10 mouse cellular contexts compared by ENCODE assay signal in genomic region chr1:90424066-90424821, GRCm38 (mm10).
A peak's percentile ranks its signal among the peaks of the same experiment; 100 is the strongest.
DNase-seq lines count a peak whose midpoint lies in the region; ATAC-seq and TF ChIP-seq lines count a peak whose summit lies in the region.
"Had no signal": no experiment of that assay in that cellular context is flagged by ENCODE, and none has a peak within 500 bp of the region (broad histone marks: within the 10 kb centered on the region; RNA-seq: fewer than 3 reads in every experiment).

No protein-coding gene starts in this region.

- no peak overlapping the region for H3K4me2 ChIP-seq in heart, embryonic 12.5 days

- DNase-seq in heart, adult 11 months, result peak; percentile 95
- DNase-seq in Patski (ENCODE audit: low read depth, low spot score), result peak; percentile 88
- peak; percentile 39 to 45 for DNase-seq in gastrocnemius, postnatal 36 days
- peak; percentile 58 to 75 for DNase-seq in kidney, postnatal 4 days
- DNase-seq in frontal cortex, postnatal 36 days (ENCODE audit: low spot score in 2 of 2), result no peak
- DNase-seq in right cerebral cortex, adult 2 months (ENCODE audit: low spot score in 2 of 2), result no peak
- no peak for DNase-seq in right cerebral cortex, postnatal 4 days
- DNase-seq: cerebellum, adult 9-11 months had no signal

- H3K9me3 ChIP-seq in heart, embryonic 12.5 days (replicated peaks), result no peaks in the 10 kb centered on the region

- no peak overlapping the region for H3K27ac ChIP-seq in heart, embryonic 12.5 days (ENCODE audit: poor library complexity, severe bottlenecking)

- no peak for TF ChIP-seq CTCF in Patski (IDR thresholded peaks at IDR 0.05)

- intact Hi-C loops in gastrocnemius, postnatal 36 days (cut with DNase I), result loop anchor here (5.0 to 10.0 kb wide), 2 partner anchors 57 to 219 kb away; partner anchors contain the start of gene Ackr3

- CTCF ChIA-PET in Patski (lab: Charles Lee), result interaction anchor here (2.4 kb wide), 1 partner anchor 16 kb away, joined by 12 read pairs; no protein-coding TSS in a partner anchor

- in situ Hi-C loops in Patski (cut with MboI; ENCODE audit: low pct_unique_long_range_greater_than_20kb), result no loop called here

- no peak overlapping the region for H3K4me3 ChIP-seq in heart, embryonic 12.5 days

- H3K9ac ChIP-seq in heart, embryonic 12.5 days, result no peak overlapping the region

- no peak for ATAC-seq in heart, embryonic 12.5 days (ENCODE audit: insufficient number of reproducible peaks, low FRiP score)
- ATAC-seq in Patski, result peak; percentile 68

- 34% methylated on average over 13 of the region's 13 CpGs for WGBS in heart, embryonic 12.5 days

- no peaks in the 10 kb centered on the region for H3K36me3 ChIP-seq in heart, embryonic 12.5 days
- H3K36me3 ChIP-seq: G1E had no signal

- H3K4me1 ChIP-seq in heart, embryonic 12.5 days (replicated peaks), result peaks cover 11% of the 10 kb centered on the region

- POLR2A ChIA-PET in Patski (lab: Charles Lee), result interaction anchor here (1.0 kb wide), 2 partner anchors 17 to 219 kb away, joined by 3 to 5 read pairs; no protein-coding TSS in a partner anchor

- no peaks in the 10 kb centered on the region for H3K27me3 ChIP-seq in heart, embryonic 12.5 days (replicated peaks)
- H3K27me3 ChIP-seq in Patski, result no peaks in the 10 kb centered on the region

Comparison
In these comparisons a context has a peak if more than half of its experiments do, and no peak if none do; other contexts are left out.
1. DNase-seq: peak in heart, adult 11 months (single experiment), Patski (single experiment), gastrocnemius, postnatal 36 days (2 of 2) and kidney, postnatal 4 days (2 of 2); none in frontal cortex, postnatal 36 days (0 of 2), right cerebral cortex, adult 2 months (0 of 2) and right cerebral cortex, postnatal 4 days (single experiment).